Mouse (Mus musculus): Measurements from ENCODE around the gene Trim63.
"Not testable (repeated sequence)": the region's sequence is repeated elsewhere in the genome, so short reads cannot be mapped to it uniquely, and the experiment has no call there.

The Trim63 gene

DNA sequence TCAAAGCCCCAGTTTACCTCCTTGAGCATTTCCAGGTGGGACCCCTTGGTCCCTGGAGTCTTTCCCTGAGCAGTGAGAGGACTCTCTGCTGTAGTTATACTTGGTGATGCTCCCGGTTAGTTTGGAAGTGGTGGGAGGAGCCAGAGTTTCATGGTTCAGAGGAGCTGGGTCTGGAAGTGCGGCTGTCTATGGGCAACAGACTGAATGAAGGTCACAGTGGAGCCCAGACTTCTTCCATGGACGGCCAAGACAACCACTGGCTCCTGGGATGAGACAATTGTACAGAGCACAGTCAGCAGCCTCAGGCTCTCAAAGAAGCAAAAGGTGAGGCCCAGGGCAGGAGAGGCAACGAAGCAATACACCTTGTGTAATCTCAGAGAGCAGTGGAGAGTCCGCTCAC lies 15.4 kb downstream of the Trim63 start:
- intact Hi-C loops (cut with DNase I) = no loop called here

DNA sequence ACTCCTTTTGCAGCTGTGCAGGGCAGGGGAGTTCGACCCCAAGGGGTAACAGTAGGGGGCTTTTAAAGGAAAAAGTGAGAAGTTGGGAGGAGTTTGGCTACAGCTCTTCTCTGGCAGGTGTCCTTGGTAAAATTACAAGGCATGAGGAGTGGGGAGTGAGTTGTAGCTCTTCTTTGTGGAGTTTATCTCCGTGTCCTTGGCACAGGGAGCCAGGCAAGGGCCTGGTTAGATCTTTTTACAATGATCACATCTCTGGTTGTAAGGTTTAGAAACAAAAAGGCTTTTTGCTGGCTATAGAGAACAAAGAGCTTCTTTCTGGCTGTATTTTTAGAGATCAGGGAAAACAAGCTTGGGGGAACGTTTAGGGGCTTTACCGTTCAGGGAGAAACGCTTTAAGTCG lies 26.3 kb downstream of the Trim63 start:
- intact Hi-C loops (cut with DNase I) = not testable (repeated sequence)

DNA sequence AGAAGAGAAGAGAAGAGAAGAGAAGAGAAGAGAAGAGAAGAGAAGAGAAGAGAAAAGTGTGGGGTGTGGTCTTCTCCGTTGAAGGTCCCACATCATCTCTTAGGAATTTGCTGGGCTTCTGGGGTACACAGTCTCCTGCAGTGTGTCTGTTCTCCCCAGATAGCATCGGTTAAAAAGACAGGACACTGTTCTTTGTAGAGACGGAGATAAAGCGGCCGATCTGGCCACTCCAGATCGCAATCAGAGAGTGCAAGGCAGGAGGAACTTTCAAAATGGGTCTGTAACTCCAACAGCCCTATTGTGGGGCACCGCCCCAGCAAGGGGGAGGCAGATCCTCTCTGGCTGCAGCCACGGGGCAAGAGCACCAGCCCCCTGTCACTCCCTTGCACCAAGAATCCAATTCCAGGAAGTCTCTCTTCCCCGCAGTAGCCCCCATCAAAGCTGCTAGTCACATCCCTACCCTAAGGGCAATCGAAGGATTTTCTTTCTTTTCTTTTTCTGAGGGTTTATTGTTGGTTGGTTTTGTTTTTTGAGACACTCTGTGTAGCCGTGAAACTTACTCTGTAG lies 27.4 kb downstream of the Trim63 start:
- intact Hi-C loops (cut with DNase I) = no loop called here

DNA sequence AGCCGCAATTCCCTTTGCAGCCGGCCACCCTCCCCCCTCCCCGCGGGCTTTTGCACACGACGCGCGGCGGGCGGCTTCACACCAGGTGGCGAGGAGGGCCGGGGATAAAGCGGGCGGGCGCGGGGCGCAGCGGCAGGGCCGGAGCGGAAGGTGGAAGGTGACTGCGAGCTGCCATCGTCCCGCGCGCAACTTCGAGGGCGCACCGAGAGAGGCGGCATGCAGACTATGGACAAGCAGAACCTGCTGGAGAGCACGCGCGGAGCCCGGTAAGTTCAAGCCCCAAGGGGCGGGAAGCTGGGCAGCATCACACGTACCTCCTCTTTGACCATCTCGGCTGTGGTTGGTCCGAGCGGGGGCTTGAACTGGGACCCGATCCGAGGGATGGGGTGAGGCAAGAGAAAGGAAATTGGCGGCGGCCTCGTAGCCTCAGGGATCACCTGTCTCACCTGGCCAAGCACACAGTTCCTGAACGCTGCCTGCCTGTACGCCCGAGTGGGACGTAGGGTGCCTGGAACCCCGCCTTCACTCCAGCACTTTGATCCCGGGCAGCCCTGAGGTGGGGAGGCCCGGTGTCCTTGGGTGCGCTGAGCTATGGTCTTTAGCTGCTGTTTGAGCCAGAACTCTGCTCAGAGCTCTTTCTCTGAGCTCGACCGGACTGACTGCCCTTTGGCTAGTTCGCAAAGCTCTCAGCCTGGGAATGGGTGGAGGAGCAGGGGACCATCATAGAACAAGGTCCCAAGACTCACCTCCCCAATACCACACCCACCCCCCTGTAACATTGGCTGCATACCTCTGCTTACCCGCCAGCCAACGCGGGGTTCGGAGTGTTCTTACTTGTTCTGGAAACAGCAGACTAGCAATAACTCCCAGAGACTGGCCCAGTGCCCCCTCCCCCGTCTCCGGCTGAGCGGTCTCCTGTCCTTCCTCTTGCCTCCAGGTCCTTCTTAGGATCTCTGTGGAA lies 28.4 kb downstream of the Trim63 start, which contains the start of gene Slc30a2:
Gene Slc30a2 (plus strand): TSS at position 111 of the 961 bp plus-strand sequence.
- intact Hi-C loops (cut with DNase I) = no loop called here

DNA sequence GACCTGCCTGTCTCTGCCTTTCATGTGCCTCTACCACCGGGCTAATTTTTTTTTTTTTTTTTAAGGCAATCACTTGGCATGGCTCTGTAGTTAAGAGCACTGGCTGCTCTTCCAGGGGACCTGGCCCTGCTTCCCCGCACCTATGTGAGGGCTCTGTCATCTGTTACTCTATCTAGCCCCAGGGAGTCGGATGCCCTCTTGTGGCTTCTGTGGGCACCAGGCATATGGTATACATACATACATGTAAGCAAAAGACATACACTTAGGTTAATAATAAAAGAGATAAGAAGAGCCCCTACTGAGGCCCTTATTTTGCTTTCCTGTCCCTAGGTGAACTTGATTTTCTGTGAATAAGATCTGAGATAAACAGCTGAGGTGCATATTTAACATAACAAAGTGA lies 29.7 kb downstream of the Trim63 start:
- intact Hi-C loops (cut with DNase I) = no loop called here

DNA sequence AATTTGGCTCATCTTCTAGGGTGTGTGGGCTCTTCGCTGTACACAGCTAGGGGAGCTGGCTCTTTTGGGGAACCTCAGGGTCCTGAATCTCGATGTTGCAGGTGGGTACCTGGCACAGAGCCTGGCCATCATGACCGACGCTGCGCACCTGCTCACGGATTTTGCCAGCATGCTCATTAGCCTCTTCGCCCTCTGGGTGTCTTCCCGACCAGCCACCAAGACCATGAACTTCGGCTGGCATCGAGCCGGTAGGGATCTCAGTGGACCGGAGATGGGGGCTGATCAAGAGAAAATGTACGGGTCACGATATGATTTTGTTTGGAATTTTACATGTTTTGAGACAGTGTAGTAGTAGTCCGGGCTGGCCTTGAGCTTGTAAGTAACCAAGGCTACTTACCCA lies 30.9 kb downstream of the Trim63 start:
- intact Hi-C loops (cut with DNase I) = no loop called here

DNA sequence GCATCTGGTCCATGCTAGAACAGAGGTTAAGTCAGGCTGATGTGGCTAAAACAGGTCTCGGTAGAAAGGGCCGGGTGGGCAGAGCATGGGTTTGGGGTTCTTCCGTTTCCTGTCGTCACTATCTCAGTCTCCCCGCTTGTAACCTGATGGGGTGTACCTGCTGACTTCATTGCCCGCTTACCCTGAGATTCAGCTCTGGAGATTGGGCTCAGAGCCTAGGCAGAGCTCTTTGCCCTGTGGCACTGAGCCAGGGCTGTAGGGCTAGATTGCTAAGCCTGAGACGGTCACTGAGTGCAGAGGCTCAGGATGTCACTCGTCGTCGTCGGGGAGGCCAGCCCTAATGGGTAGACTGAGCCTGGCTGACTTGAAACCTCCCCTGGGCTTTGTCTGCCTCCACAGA lies 33.2 kb downstream of the Trim63 start:
- intact Hi-C loops (cut with DNase I) = no loop called here

DNA sequence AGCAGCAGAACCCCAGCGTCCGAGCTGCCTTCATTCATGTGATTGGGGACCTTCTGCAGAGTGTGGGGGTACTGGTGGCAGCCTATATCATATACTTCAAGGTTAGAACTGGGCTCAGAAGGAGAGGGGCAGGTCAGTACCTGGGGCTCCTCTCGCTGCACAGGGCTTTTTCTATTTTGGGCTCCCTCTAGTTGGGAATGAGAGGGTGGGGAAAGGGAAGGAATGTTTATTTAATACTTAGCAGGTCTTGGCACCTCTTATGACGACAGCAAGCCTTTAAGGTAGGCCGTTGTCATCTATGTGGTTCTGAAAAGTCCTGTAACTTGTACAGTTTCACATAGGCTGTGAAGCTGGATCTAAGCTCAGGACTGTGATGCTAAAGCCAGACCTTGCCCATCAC lies 33.6 kb downstream of the Trim63 start:
- intact Hi-C loops (cut with DNase I) = no loop called here

DNA sequence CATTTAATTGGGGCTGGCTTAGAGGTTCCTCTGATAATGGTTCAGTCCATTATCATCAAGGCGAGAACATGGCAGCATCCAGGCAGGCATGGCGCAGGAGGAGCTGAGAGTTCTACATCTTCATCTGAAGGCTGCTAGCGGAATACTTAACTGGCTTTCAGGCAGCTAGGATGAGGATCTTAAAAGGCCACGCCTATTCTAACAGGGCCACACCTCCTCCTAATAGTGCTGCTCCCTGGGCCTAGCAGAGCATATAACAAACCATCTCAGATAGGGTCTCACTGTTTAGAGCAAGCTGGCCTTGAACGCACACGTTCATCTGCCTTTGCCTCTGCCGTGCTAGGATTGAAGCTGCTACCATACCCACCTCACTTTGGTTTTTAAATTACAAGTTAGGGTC lies 34.9 kb downstream of the Trim63 start:
- intact Hi-C loops (cut with DNase I) = no loop called here

DNA sequence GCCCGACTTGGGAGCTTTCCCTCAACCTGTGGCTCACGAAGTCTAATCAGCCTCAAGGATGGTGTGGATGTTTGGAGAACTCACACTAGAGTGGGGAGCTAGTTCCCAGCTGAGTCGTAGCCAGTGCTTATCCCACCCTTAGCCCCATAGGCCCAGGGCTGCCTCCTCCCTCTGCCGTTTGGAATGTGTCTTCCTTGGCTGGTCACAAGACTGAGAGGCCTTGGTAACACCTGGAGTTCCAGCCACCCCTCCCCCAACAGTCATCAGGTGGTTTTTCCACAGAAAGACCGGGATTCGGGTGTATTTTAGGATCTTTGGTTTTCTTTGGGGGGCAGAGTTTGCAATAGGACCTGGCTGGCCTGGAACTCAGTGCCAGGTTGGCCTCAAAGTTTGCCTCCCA lies 35.7 kb downstream of the Trim63 start:
- intact Hi-C loops (cut with DNase I) = no loop called here

DNA sequence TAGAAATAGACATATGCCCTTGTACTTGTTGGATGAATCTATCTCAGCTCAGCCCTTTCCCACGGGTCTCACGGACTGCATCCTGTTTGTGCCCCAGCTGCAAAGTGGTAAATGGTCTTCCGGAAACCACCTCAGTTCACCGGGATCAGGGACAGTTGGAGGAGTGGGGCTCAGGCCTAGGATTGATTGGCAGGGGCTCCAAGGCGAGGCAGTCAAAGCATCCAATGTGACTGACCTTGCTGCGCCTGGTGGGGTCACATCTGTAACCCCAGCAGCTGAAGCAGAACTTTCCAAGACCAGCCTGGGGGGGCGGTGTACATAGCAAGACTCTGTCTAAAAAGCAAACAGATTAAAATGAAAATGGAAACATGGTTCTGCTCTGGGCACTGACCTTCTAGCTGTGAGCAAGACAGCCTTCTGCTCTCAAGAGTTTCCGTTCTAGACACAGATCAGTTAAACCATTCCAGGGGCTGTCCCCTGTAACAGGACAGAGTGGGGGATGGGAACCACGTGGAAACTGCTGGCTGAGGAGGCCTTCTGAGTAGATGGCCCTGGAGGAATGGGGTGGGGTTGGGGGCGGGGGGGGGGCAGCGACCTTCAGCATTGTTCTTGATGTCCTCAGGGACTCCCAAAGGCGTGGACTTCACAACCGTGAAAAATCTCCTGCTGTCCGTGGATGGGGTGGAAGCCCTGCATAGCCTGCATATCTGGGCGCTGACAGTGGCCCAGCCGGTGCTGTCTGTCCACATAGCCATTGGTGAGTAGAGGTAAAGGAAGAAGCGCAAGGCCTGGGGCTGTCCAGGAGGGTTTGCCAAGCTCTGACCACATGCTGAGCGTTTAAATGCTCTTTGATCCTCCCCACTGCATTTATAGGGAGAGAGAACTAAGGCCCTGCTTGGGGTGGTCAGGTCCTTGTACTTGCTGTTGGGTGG lies 36.7 kb downstream of the Trim63 start:
- intact Hi-C loops (cut with DNase I) = no loop called here

DNA sequence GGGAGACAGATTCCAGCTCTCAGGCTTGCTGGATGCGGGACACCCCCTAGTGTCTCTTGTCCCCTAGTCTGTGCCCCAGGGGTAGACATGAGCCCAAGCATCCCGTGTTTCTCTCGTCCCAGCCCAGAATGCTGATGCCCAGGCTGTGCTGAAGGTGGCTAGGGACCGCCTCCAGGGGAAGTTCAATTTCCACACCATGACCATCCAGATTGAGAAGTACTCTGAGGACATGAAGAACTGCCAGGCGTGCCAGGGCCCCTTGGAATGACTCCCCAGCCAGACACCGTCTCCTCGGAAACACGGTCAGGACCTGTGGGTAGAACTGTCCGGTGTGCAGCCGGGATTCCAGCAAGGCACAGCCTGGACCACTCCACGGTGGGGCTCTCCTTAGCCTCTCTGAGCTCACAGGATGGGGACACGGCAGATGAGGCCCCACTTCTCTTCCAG lies 37.4 kb downstream of the Trim63 start:
- intact Hi-C loops (cut with DNase I) = no loop called here

DNA sequence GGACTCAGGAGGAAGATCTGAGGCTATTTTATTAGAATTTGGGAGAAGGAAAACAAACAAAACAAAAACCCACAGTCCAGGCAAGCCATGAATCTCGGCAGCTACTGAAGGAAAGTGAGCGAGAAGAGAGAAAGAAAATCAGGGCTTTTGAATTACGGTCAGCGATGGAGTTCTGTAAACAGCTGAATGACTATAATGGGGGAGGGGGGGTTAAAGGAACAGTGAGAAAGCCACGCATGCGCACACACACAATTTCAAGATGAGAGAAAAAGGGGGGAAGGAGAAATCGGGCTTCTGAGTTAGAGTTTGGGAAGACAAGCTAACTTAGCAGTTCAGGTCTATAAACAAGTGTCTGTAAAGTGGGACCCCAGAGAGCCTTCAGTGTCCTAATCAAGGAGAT lies 38.0 kb downstream of the Trim63 start:
- intact Hi-C loops (cut with DNase I) = no loop called here

DNA sequence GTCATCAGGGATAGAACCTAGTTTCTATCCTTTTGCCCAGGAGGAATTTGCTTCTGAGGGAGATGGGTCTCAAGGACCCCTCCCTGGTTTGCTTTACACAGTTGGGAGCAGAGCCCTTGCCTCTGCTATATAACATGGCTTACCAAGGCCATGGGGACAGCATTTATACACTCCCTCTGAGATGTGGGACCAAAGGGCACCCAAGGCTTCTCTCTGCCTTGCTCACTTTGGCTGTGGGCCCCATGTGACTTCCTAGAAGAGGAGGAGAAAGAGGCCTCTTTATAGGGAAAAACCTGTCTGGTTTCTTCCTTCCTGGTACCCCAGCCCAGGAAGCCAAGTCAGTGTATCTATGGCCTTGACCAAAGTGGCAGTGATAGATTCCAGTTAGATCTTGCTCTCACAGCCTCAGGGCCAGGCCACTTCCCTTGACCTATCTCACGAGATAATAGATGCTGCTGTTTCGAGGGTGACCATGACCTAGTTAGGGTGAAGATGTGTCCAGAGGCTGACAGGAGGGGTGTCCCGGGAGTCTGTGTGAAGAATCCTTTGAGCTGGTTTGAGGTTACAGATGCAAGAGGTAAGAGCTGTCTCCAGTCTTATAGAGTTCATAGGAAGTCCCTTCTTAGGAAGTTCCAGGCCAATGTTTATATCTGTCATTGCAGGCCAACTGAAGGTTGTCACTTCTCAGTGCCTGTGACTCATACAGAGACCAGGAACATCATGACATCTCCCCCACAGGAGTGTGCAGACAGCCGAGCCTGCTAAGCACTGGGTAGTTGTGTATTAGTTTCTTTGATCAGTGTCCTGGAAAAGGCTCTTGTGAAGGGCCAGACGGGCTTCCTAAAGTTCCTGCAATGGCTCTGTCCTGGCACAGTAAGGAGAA lies 38.8 kb downstream of the Trim63 start:
- intact Hi-C loops (cut with DNase I) = no loop called here

DNA sequence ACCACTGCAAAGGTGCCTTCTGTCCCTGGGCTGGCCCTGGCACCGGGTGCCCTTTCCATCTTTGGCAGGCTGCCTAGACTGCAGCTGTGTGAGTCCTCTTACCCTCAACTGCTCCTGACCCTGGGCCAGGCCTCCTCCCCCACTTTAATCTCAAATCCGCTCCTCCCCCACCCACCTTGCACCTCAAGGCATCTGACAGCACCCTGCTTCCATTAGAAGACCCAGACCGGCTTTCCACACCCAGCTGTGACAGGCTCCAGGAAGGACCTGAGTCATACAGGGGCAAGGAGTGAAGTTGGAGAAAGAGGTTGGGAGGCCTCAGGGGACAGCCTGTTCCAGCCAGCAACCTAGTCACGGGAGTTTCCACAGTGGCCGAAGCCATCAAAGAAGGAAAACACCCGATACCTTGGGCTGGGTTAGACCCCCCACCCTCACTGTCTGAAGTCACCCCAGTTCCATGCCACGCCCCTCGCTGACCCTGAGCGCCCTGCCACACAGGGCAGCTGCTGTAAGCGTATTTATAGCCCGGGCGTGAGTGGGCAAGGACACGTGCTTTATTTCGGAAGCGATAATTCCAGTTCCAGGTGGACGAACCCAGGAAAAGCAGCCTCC lies 41.0 kb downstream of the Trim63 start:
- intact Hi-C loops (cut with DNase I) = loop anchor here (5.0 kb wide), 2 partner anchors 44 to 64 kb away; no protein-coding TSS in a partner anchor

DNA sequence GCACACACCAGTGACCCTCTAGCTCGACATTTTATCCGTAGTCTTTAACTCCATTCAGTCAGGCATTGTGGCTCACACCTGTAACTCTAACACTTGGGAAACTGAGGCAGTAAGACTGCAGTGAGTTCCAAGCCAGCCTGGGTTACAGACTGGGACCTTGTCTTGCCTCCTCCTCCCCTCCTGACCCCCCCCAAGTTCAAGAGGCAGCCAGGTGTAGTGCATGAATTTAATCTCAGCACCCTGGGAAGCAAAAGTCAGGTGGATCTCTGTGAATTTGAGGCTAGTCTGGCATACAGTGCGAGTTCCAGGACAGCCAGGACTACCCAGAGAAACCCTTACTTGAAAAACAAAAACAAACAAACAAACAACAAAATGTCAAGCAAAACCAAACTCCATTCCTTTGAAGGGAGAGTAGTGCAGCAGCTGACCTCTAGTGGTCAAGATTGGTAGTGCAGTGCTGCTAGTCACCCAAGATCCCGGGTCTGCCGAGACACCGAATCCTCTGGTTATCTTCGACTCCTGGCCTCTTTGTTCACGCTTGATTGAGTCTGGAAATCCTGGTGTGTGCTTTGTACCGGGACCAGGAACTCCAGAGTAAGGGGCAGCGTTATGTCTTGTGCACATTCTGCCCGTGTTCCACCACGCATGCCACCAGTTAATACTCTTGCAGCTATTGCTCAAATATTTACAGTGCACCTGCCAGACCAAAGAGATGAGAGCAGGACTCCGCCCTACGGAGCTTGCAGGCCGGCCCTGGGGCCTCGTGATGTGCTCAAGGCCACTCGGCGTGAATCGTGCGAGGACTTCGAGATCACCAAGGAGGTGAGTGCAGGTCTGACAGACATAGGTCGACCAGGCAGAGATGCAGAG lies 41.9 kb downstream of the Trim63 start:
- intact Hi-C loops (cut with DNase I) = loop anchor here (5.0 kb wide), 2 partner anchors 45 to 65 kb away; no protein-coding TSS in a partner anchor

DNA sequence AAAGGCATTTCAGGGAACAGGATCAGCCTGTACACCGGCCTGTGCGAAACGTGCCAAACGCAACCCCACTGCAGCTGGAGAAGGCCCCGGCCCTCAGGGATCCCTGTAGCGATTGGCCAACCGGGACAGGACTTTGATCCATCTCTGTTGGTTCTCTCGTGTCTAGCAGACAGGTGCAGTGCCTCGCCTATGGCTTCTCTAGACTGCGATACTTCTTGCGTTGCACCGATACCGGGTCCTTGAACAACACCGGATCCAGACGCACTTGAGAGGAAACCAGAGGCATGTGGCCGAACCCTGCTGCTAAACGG lies 42.5 kb downstream of the Trim63 start:
- intact Hi-C loops (cut with DNase I) = loop anchor here (5.0 kb wide), 2 partner anchors 45 to 65 kb away; no protein-coding TSS in a partner anchor

DNA sequence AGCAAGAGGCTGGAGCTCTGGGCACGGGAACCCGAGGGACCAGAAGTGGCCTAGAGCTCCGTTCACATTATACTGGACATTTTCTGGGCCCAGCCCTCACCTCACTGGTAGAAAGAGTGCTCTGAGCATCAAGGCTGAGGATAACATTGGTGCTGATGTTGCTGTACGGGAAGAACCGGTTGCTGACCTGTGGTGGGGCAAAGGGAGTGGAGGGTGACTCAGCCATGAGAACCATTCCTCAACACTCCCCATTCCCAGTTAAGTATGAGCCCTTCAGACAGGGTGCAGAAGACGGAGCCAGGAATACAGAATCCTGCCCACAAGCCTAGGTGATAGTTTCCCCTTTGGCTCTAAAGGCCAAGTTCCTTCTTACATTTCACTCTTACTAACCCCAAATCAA lies 44.7 kb downstream of the Trim63 start:
- intact Hi-C loops (cut with DNase I) = loop anchor here (5.0 kb wide), 2 partner anchors 47 to 67 kb away; no protein-coding TSS in a partner anchor

DNA sequence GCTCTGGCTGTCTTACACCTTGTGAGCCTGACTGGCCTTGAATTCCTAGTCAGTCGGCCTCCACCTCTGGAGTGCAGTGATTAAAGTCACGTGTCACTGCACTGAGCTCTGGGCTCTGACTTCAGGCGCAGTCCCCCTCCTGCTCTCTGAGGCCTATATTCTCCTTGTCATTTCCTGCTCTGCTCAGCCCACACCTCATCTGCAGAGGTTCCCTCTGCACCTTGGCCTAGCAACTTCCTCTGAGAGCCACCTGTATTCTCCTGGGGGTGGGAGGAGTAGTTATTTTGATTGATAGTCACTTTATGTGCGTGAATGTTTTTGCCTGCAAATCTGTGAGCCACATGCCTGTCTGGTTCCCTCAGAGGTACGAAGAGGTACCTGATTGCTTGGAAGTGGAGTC lies 46.3 kb downstream of the Trim63 start:
- intact Hi-C loops (cut with DNase I) = no loop called here
